Mouse (Mus musculus) neural tube, embryonic 15.5 days (tissue): ENCODE results near the gene Retreg1. TPM values are rescaled to one million over a fixed set of nuclear protein-coding genes. Genes with fewer than 3 reads are reported as not detected.

ENCODE experiments used
- ATAC-seq: fragments of 200-750 bp; cut with Nextera tagmentation; 2 replicates; pipeline ENCODE4 v1.8.0; 2017; ENCODE audit warnings: mild to moderate bottlenecking, moderate TSS enrichment, moderate library complexity; ENCODE audit not compliant: low FRiP score
- H3K27ac ChIP-seq: fragments of 300-500 bp; sonication (generic); replicated peaks from 2 replicates; pipeline ENCODE4 v1.5.1; 2015; ENCODE audit warnings: mild to moderate bottlenecking, inconsistent platforms
- H3K27me3 ChIP-seq: fragments of 300-500 bp; sonication (generic); replicated peaks from 2 replicates; pipeline ENCODE4 v1.6.1; 2015; ENCODE audit warnings: inconsistent platforms
- H3K36me3 ChIP-seq: fragments of 300-500 bp; sonication (generic); 2 replicates; pipeline ENCODE4 v1.6.1; 2015; ENCODE audit warnings: inconsistent platforms
- H3K4me1 ChIP-seq: fragments of 300-500 bp; sonication (generic); 2 replicates; pipeline ENCODE4 v1.6.1; 2015; ENCODE audit warnings: inconsistent platforms
- H3K4me2 ChIP-seq: fragments of 300-500 bp; sonication (generic); 2 replicates; pipeline ENCODE4 v1.6.1; 2015; ENCODE audit warnings: inconsistent platforms, mild to moderate bottlenecking, moderate library complexity
- H3K4me3 ChIP-seq: fragments of 300-500 bp; sonication (generic); replicated peaks from 2 replicates; pipeline ENCODE4 v1.5.1; 2015; ENCODE audit warnings: mild to moderate bottlenecking, inconsistent platforms
- H3K9ac ChIP-seq: fragments of 300-500 bp; sonication (generic); replicated peaks from 2 replicates; pipeline ENCODE4 v1.6.1; 2015; ENCODE audit warnings: mild to moderate bottlenecking, inconsistent platforms
- H3K9me3 ChIP-seq: fragments of 300-500 bp; sonication (generic); replicated peaks from 2 replicates; pipeline ENCODE4 v1.6.1; 2016; ENCODE audit warnings: inconsistent platforms
- WGBS: fragments of 180-500 bp; shearing (Covaris S2); methylation state at CpG from one replicate; pipeline ENCODE4 v1.1.7; 2015; ENCODE audit warnings: mixed read lengths; 5-methylcytosine and 5-hydroxymethylcytosine counted together
- polyA plus RNA-seq: library from polyadenylated mRNA; unstranded; fragments of >200 nt; fragmentation: Nextera tagmentation; extraction: Ambion mirVana; gene quantifications from 2 replicates; pipeline ENCODE4 v1.2.1, GENCODE M21; 2015

The Retreg1 gene
- polyA plus RNA-seq, 1 experiment from 2014 or later: 16.2 TPM

DNA sequence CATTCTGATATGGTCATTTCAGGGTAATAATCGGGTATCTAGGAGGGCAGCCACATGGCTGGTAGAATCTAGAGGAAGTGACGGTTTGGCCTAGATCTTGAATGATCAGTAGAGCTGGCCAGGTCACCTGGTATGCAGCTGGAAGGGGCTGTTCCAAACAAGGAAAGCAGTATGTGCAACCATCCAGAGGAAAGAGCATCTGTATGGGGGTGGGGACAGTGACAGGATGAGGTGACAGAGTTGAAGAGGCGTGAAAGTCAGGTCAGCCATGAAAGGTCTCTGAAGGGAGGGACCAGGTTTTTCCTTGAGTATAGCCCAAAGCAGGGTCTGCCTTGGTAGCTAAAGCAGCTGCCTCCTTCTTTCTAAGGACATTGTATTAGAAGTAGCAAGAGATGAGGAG is 22.6 kb downstream of the Retreg1 start:
- WGBS: 94% methylated on average over 3 of the region's 3 CpGs
- Histone ChIP-seq H3K27me3 (no peaks in the 10 kb centered on the region), H3K36me3 (no peaks in the 10 kb centered on the region), H3K9me3 (no peaks in the 10 kb centered on the region), H3K4me3 (no peak overlapping the region), H3K9ac (no peak overlapping the region), H3K4me2 (no peak overlapping the region), H3K4me1 (no peaks in the 10 kb centered on the region), H3K27ac (no peak overlapping the region)
- no peak for ATAC-seq

- no peaks in the 10 kb centered on the region for H3K27me3 ChIP-seq
- WGBS: 94% methylated on average over 6 of the region's 6 CpGs
- no peak overlapping the region for H3K4me3 ChIP-seq
- no peak overlapping the region for H3K4me2 ChIP-seq
- H3K9me3 ChIP-seq: no peaks in the 10 kb centered on the region
- H3K27ac ChIP-seq: no peak overlapping the region
- ATAC-seq: no peak
- no peaks in the 10 kb centered on the region for H3K36me3 ChIP-seq
- no peaks in the 10 kb centered on the region for H3K4me1 ChIP-seq
- no peak overlapping the region for H3K9ac ChIP-seq
Measured at GRCm38 (mm10) chr15:25866106-25866505, 23.1 kb downstream of the Retreg1 start.

DNA sequence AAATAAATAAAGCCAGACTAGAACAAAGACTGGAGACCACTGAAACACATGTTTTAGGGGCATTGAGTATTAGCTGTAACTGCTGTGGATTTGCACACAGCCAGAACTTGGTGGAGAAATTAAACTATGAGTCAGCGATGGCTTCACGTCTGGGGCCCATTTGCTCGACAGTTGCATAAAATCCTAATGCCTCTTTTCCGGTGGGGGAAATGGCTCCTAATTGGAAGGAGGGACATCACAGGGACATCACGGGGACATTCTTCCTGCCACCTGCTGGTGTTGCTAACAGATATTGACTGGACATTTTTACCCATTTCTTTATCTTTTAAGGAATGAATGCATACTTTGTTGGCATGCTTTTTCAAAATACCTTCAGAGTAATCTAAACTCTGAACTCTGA is 26.1 kb downstream of the Retreg1 start:
- peaks cover 6% of the 10 kb centered on the region; the same call in 1 of the 2 replicates for H3K4me1 ChIP-seq
- H3K4me3 ChIP-seq: no peak overlapping the region
- H3K36me3 ChIP-seq: no peaks in the 10 kb centered on the region
- no peak overlapping the region for H3K27ac ChIP-seq
- 66% methylated on average over 5 of the region's 5 CpGs for WGBS
- H3K4me2 ChIP-seq: no peak overlapping the region
- H3K27me3 ChIP-seq: no peaks in the 10 kb centered on the region
- no peak overlapping the region for H3K9ac ChIP-seq
- ATAC-seq: no peak
- no peaks in the 10 kb centered on the region for H3K9me3 ChIP-seq

- H3K27me3 ChIP-seq: no peaks in the 10 kb centered on the region
Measured at GRCm38 (mm10) chr15:25871470-25871869, 28.5 kb downstream of the Retreg1 start.

DNA sequence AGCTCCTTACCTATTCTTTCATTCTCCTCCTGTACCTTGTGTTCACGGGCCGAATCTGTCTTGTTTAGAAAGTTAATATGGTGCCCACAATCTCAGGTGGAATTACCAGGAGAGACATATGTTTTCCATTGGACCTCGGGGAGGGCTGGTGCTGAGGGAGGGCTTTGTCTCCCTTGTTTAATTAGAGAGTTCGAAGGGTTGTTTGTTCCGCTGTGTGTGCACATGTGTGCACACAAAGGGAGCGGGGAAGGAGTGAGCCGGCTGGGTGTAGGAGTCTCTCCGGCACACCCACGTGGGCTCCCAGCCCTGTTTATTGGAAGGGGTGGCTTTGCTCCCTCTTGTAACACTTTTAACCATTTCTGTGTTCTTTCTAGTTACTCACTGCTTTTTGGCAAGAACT is 29.1 kb downstream of the Retreg1 start:
- no peak overlapping the region for H3K4me2 ChIP-seq
- H3K4me3 ChIP-seq: no peak overlapping the region
- no peaks in the 10 kb centered on the region for H3K36me3 ChIP-seq
- 53% methylated on average over 9 of the region's 9 CpGs for WGBS
- no peak for ATAC-seq
- no peaks in the 10 kb centered on the region for H3K9me3 ChIP-seq
- H3K4me1 ChIP-seq: peaks cover 9% of the 10 kb centered on the region
- H3K9ac ChIP-seq: no peak overlapping the region
- no peaks in the 10 kb centered on the region for H3K27me3 ChIP-seq
- H3K27ac ChIP-seq: no peak overlapping the region

More at GRCm38 (mm10) chr15:25871470-25871869, 28.5 kb downstream of the Retreg1 start:
- H3K4me2 ChIP-seq: no peak overlapping the region
- no peaks in the 10 kb centered on the region for H3K36me3 ChIP-seq
- no peak overlapping the region for H3K27ac ChIP-seq
- H3K4me3 ChIP-seq: no peak overlapping the region
- no peak for ATAC-seq
- peaks cover 6% of the 10 kb centered on the region for H3K4me1 ChIP-seq
- H3K9ac ChIP-seq: no peak overlapping the region
- H3K9me3 ChIP-seq: no peaks in the 10 kb centered on the region
- WGBS: 88% methylated on average over 7 of the region's 7 CpGs

DNA sequence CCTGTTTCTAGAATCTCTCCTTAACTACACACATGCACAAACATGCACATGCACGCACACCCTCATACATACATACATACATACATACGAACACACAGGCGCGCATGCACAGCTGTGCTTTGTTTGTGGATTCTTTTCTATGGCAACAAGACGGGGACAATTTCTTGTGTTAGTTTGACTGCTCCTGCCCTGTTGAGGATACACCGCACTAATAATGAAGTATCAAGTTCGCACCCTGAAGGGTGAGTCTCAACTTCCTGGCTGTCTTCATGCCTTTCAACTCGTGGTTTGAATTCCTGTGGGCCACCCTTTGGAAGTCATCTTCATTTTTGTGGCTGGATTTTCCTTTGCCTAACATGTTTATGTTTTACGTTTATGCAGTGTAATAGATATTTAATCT is 29.7 kb downstream of the Retreg1 start:
- 91% methylated on average over 9 of the region's 9 CpGs for WGBS
- H3K4me1 ChIP-seq: peaks cover 9% of the 10 kb centered on the region

GRCm38 (mm10) chr15:25873536-25873935 is 30.6 kb downstream of the Retreg1 start:
- Histone ChIP-seq H3K9ac (no peak overlapping the region), H3K4me1 (peaks cover 9% of the 10 kb centered on the region), H3K4me3 (no peak overlapping the region), H3K9me3 (no peaks in the 10 kb centered on the region), H3K27ac (no peak overlapping the region), H3K4me2 (no peak overlapping the region), H3K27me3 (no peaks in the 10 kb centered on the region), H3K36me3 (no peaks in the 10 kb centered on the region)
- 70% methylated on average over 1 of the region's 1 CpGs for WGBS
- ATAC-seq: no peak

More for the DNA sequence above, 29.7 kb downstream of the Retreg1 start:
- H3K9ac ChIP-seq: no peak overlapping the region
- H3K4me2 ChIP-seq: no peak overlapping the region
- H3K9me3 ChIP-seq: no peaks in the 10 kb centered on the region
- no peak for ATAC-seq
- no peaks in the 10 kb centered on the region for H3K27me3 ChIP-seq
- no peak overlapping the region for H3K27ac ChIP-seq
- H3K4me3 ChIP-seq: no peak overlapping the region
- H3K36me3 ChIP-seq: no peaks in the 10 kb centered on the region

GRCm38 (mm10) chr15:25876601-25877161 is 33.7 kb downstream of the Retreg1 start:
- Histone ChIP-seq H3K4me1 (peaks cover 9% of the 10 kb centered on the region), H3K9me3 (no peaks in the 10 kb centered on the region), H3K9ac (no peak overlapping the region), H3K27me3 (no peaks in the 10 kb centered on the region), H3K4me2 (no peak overlapping the region), H3K27ac (no peak overlapping the region), H3K4me3 (no peak overlapping the region), H3K36me3 (no peaks in the 10 kb centered on the region)
- WGBS: 66% methylated on average over 15 of the region's 15 CpGs
- ATAC-seq: no peak

DNA sequence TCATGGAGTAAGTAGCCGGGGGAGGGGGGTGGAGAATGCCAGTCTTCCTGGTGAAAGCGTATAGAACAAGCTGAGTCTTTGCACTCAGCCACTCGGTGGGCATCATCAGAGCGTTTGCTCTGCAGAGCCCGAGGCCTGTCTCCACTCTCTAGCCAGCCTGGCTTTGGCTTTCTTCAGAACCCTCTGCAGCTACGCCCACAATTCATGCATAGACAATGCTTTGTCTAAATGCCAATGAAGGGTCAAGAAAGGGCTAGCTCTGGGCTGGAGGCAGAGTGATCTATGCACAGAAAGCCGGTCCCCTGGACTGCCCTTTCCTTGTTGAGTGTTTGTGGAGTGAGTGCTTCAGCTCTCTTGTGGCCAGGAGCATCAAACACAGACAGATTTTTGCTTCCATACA is 34.8 kb downstream of the Retreg1 start:
- no peak overlapping the region for H3K4me3 ChIP-seq
- no peak overlapping the region for H3K4me2 ChIP-seq
- no peaks in the 10 kb centered on the region for H3K27me3 ChIP-seq
- no peaks in the 10 kb centered on the region for H3K9me3 ChIP-seq
- 26% methylated on average over 7 of the region's 7 CpGs for WGBS
- H3K36me3 ChIP-seq: no peaks in the 10 kb centered on the region
- peaks cover 4% of the 10 kb centered on the region; the same call in 1 of the 2 replicates for H3K4me1 ChIP-seq
- H3K9ac ChIP-seq: no peak overlapping the region
- ATAC-seq: no peak
- no peak overlapping the region; the same call in 1 of the 2 replicates for H3K27ac ChIP-seq

DNA sequence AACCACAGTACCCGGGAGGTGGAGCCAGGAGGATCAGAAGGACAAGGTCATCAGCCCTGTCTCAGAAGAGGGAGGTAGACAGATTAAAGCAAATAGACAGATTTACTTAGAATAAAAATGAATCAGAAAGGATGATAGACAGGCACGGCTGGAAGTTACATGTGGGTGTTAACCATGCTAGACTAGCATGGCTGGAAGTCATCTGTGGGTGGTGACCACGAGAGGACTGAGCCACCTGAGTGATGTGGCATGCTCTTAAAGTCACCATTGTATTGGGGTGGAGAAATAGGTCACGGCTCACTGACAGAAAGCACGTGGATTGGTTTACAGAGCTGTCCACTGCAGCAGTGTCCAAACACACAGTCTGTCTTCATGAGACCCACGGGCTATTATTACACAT is 36.2 kb downstream of the Retreg1 start:
- Histone ChIP-seq H3K27me3 (no peaks in the 10 kb centered on the region), H3K4me1 (peaks cover 4% of the 10 kb centered on the region; the same call in 1 of the 2 replicates), H3K9ac (no peak overlapping the region), H3K9me3 (no peaks in the 10 kb centered on the region), H3K4me2 (no peak overlapping the region), H3K36me3 (no peaks in the 10 kb centered on the region), H3K27ac (no peak overlapping the region), H3K4me3 (no peak overlapping the region)
- no peak for ATAC-seq
- 85% methylated on average over 6 of the region's 6 CpGs for WGBS

DNA sequence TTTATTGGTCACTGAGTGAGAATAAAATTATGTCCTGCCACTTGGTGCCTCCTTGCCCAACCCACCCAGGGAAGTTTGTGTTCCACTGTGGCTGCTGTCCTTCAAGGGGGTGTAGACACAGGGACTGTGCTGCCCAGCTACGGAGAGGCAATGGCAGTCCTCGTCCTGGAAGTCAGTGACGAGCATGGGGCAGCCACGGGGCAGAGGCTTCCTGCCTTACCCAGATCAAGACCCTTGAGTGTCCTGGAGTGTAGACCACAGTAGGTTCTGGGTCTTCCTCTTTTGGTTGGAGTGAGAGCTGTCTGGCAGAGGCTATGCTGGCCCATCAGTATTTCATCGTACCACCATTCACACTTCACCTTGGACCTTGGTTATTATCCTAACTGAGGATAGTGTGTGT is 37.2 kb downstream of the Retreg1 start:
- Histone ChIP-seq H3K9me3 (no peaks in the 10 kb centered on the region), H3K4me1 (peaks cover 4% of the 10 kb centered on the region; the same call in 1 of the 2 replicates), H3K9ac (no peak overlapping the region), H3K36me3 (no peaks in the 10 kb centered on the region), H3K4me3 (no peak overlapping the region), H3K4me2 (no peak overlapping the region), H3K27me3 (no peaks in the 10 kb centered on the region), H3K27ac (no peak overlapping the region)
- 84% methylated on average over 5 of the region's 5 CpGs for WGBS
- no peak for ATAC-seq

DNA sequence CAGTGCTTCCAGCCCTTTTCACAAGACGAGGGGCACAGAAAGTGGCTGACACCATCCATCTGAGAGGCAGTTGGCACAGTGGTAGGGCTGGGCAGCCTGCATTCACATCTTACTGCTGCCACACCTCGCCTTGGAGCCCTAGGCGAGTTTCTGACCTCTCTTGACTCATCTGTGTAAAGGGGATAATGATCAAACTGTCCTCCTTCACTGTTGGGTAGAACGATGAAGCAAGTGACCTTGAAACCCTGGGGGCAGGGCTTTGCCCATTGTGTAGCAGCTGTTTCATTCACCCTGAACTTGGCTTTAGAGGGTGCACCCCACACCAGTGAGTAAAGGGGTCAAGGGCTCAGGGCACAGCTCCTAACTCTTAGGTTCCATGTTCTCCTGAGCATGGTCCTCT is 39.0 kb downstream of the Retreg1 start:
- Histone ChIP-seq H3K4me3 (no peak overlapping the region), H3K27ac (no peak overlapping the region), H3K9me3 (no peaks in the 10 kb centered on the region), H3K4me1 (no peaks in the 10 kb centered on the region), H3K27me3 (no peaks in the 10 kb centered on the region), H3K9ac (no peak overlapping the region), H3K4me2 (no peak overlapping the region), H3K36me3 (no peaks in the 10 kb centered on the region)
- no peak for ATAC-seq
- 59% methylated on average over 4 of the region's 4 CpGs for WGBS
